Mouse (Mus musculus): ENCODE measurements at regions not wholly inside any gene's neighbourhood (a gene's known extent, or its start where the extent isn't known, plus 50 kb on each side); places are given as distances from the start of the nearest gene placed in this dataset.

DNA sequence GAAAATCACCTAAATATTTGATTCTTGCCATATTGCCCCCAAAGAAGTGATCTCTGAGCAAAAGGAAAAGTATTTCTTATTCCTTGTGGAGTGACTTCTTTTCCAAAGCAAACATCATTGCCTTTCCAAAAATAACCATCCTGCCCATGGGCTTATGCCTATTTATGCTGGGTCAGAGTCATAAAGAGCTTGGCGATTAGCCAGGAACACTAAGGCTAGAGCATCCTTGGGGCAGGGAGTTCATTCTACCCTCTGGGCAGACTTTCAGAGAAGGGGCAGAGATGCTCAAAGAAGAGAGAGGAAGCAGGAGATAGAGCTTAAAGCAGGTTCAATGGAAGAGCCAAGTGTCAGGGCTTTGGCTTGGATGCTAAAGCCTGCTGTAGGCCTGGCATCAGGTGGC is 203.1 kb upstream of the Gmds start:
- no peak for DNase-seq (ENCODE audit: low read depth, low spot score)

DNA sequence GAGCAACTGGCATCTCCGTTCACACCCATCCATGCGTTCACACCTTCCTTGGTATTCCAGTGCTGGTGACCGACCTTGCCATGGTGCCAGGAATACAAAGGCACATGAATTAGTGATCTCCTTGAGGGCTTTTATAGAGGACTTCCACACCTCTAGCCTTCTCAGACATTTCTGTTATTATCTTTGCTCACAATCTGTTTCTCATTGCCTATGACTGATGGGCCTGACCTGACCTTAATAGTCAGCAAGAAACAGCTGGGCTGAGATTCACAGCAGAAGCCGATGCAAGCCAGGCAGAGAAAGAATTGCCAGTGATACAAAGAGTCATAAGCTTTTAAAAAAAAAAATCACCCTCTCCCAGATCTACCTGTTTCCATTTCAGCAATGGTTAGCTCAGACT is 197.7 kb upstream of the Gmds start:
- DNase-seq (ENCODE audit: low read depth, low spot score): no peak

DNA sequence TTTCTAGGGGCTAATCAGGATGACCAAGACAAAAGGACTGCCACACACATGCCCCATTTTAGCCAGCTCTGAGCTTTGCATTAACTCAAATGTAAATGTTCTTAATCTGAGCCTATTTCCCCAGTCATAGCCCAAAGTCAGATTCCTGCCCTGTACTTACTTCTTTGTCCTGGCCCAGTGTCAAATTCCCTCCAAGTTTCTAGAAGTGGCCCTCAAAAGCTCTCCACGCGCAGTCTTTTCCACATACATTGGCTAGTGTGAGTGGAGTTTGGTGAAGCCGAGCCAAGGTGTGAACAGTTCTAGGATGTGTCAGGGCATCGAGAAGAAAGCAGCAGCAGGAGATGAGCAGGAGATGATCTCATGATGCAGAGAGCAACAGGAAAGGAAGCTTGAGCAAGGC is 197.1 kb upstream of the Gmds start:
- no peak for DNase-seq (ENCODE audit: low read depth, low spot score)

DNA sequence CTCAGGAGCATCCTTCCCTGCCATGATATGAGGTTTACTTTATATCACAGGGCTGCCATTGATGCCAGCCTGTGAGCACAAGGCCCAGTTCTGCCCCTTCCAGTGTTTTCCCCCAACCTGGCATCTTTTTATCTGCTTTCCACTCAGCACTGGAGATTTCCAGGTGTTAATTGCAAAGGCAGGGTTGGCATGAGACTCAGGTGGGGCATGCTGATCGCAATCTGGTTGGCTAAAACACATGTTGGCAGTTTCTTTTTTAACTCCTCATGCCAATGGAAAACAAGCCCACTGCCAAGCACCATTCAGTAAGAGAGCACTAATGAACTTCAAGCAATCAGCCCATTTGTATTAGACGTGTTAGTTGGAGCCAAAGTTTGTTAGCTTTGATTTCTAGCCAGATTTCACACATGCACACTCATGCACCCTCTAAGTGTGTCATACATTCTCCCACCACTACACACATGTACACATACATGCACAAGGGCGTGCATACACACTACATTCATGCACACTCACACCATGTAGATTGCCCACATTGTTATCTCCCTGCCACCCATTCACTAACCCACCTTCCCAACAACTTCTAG is 192.5 kb upstream of the Gmds start:
- no peak for DNase-seq (ENCODE audit: low read depth, low spot score)

DNA sequence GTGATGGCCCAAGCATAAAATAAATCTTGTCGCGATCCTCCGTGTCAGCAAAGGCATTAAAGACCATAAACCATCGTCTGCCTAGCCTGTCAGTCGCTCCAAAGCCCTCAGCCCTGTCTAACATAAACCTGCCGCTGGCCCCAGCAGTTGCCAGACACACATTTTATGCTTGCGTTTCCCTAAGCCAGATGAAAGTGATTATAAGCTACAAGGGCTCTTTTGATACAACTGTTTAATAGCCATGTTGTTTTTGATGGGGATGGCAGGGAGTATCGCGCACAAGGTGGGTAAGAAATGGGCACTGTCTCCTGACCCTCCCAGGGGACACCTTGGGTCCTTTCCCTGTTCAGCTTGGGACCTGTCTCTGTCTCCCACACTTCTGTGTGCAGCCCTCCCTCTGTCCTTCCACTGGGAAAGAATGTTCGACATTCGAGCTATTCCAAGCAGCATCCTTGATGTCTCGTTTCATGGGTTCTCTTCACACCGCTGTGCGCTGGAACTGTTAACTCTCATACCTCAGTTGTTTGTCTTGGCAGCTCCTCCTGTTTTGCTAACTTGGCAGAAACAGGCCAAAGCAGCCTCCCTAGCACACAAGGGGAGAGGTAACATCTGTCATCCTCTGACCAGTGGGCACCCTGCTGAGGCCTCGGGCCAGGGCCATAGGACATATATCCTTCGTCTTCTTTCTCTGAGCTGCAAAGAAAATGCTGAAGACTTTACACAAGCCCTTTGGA is 180.2 kb upstream of the Gmds start:
- DNase-seq (ENCODE audit: low read depth, low spot score): no peak

DNA sequence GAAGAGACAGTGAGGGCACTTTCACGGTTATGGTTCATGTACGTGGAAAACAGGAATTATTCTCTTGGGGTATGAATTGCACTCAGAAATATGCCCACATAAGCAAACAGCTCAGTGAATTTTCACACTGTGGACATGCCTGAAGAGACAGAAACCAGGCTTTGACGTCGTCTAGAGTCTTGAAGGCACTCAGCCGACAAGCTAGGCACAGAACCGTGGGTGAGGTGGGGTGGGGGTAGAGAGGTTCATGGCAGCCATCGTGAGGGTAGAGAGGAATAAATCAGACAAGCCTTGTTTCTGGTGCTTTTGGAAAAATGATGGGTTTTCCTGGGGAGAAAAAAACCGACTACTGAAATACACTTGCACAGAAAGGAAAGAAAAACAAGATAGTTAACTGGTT is 179.0 kb upstream of the Gmds start:
- DNase-seq (ENCODE audit: low read depth, low spot score): no peak

DNA sequence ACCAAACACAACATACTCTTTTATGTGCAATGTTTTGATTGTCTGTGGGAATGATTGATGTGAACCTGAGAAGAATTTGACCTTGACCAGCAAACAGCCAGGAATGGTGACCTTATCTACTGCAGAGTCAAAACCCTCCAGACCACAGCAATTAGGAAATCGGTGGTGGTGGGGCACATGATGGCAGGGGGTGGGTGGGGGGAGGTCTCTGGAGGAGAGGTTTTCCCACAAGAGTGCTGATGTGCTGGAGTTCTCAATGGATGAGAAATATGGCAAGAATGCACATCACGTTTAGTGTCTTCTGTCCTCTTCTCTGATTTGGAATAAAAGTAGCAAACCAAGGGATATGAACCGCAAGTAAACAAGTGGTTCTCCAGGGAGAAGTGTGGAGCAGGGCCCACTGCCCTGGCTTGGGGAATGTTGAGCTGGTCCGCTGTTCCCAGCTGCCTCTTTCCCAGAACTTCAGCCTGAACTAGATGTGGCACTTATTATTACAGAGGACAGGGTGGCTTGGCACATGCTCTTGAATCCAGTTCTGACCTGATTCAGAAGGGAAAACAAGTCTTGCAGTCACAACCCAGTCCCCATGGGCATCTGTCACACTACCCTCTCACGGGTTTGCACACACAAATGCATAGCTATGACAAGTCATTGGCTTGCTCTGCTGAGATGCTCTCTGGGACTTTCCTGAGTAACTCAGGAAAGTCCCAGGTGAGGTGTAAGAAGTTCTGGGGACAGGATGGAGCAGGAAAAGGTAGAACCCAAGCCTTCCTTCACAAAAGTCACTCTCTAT is 170.9 kb upstream of the Gmds start:
- DNase-seq (ENCODE audit: low read depth, low spot score): no peak

DNA sequence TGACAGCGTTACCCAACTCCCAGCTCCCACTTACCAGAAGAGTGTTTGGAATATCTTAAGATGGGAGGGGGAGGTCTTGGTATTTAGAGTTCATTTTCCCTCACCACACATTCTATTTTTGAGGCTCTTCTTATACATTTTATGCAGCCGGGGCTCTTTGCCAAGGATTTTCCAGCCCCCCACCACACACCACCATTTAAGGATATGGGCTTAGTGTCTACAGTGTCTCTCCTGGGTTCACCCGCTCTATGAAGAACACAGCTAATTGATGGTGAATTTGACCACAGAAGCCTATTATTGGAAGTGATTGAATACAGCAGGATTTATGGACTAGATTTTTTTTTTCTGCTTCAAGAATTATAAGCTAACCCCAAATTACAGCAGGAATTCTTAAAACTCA is 169.9 kb upstream of the Gmds start:
- no peak for DNase-seq (ENCODE audit: low read depth, low spot score)

DNA sequence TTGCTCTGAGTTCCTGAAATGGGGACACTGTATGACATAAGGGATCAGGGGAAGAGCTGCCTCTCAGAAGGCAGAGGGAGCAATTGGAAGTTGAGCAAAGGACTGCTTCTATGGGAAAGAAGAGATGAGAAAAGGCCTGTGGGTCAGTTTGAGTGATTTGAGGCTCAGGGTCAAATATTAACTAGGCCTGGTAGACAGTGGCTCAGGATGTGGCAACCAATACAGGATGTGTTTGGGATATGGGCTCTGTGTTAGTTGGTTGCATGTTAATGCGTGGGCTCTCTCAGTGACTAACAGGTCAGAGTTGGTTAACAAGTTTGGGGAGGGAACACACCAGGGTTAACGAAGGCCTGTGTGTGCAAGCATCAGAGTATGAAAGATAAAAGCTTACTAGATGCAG is 169.3 kb upstream of the Gmds start:
- no peak for DNase-seq (ENCODE audit: low read depth, low spot score)

DNA sequence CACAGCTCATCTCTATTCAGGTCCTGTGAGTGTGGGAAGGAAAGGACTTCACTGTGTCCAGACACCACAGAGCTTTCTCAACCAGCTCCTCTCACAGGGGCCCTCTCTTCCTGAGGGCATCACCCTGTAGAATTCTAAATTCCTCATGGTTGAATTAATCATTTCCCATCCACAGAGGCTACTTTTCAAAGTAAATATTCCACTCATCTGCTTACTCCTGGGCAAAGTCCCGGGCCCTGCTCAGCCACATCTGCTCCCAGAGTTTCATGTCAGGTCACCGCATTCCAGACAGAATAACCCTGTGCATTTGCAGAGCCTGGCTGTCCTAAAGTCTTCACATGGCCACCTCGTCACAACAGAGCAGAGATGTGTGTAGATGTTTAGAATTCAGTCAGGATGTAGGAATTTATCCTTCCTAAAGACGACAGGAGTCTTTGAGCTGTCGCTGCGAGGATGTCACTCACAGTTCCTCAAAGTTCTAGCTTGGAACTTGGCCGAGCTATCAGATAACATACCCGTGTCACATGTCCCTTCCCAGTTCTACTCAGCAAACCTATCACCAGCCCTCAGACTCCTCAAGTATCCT is 159.8 kb upstream of the Gmds start:
- DNase-seq (ENCODE audit: low read depth, low spot score): no peak

DNA sequence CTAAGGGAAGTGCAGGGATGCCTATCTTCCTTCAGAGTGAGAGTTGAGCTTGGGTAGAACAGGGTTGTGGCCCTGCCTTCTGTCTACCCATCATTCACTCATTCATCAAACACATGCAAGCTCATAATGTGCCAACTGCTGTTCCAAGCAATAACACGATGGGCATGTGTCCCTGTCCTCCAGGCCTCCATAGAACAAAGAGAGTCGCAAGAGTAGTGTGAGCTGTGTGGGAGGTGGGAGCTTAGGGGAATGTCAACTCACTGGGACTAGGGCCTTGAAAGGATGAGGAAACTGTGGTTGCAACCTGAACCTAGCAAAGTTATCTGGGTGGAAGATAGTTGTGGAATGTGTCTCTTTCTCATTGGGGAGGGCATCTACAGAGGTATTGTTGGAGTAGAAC is 157.7 kb upstream of the Gmds start:
- no peak for DNase-seq (ENCODE audit: low read depth, low spot score)

DNA sequence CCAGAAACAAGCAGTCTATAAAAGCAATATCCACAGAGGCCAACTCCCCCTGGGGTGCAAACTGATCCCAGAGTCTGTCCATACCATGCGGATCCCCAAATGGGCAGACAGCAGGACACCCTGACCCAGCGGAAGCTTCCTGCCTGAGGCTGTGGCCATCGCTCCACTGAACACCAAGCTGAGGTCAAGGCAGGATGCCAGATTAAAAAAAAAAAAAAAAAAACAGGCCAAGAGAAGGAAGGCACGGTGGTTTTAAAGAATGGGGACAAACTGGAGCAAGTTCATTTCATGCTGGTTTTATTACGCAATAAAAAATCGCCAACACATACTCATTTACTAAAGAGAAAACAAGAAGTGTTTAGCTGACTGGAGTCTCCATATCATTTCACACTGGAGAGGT is 156.5 kb upstream of the Gmds start:
- DNase-seq (ENCODE audit: low read depth, low spot score): no peak

DNA sequence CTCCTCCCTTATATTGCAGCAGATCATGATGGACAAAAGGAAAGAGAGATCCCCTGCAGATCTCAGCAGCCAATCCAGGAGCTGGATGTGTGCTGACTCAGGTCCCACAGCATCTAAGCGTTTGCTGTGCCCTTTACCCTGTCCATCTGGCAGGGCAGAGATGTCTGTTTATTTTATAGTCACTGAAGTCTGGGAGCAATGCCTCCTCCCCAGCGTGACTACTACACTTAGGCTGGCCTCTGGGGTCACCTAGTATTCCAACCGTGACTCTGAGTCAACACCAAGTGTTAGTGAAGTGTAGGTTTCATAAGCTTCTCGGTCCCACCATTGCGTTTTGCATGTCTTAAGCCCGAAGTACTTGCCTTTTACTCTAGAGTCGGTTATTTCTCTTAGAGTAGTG is 155.3 kb upstream of the Gmds start:
- no peak for DNase-seq (ENCODE audit: low read depth, low spot score)

DNA sequence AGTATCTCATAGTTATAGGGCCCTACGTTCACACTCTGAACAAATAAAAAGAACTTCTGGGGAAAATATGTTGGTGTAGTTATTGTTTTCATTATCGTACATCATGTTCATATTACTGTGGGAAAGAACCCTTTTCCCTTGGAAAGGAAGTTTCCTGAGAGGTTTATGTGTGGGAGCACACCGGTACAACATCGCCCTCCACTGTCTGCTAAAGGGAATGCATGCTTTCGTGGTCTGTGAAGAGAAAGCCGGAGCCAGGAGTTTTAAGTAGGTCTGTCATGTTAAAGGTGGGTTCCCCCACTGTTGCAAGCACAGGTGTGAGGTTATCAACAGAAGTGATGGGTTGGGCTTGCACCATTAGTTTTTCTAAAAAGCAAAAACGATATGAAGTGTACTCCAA is 154.8 kb upstream of the Gmds start:
- DNase-seq (ENCODE audit: low read depth, low spot score): peak; percentile 38

DNA sequence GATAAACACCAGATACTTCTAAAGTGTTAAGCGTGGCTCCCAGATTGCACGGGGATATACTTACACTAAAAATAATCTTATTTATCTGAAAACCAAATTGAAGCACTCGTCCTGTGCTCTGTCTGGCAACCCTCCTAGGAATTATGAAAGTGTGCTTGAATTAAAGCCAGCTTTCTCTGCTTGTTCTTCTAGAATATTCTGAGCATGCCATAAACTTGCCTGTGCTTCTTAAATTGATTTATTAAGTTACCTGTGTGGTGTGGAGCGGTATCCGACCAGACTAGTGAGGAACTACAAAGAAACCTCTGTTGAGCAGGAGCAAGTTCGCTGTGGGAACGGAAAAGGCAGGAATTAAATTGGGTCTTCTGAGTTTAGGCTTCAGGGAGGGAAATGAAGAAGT is 154.0 kb upstream of the Gmds start:
- DNase-seq (ENCODE audit: low read depth, low spot score): no peak

DNA sequence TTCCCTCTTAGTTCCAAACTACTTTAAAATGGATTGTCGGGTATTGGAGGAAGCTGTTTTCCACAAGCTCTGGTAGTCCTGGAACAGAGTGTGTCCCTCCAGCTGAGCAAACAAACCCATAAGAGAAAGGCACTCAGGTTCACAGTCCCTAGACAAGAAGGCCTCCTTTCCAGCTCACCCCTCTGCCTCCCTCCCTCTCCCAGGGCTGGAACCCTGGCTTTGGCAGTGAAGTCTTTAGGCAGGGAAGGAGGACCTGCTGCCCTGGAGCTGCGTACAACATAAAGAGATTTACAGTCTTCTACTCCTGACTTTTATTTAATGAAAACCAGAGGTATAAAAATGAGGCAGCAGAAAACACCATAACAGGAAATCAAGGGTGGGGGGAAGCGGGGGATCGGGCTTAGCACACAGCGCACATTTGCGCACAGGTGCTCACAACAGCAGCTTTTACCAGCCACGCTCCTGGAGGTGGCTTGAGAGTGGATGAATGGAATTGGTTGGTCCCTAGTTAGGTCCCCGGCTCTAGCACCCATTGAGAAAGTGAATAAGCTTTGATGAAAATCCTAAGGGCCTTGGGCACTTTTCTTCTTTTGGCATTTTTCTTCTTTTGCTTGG is 143.0 kb upstream of the Gmds start:
- no peak for DNase-seq (ENCODE audit: low read depth, low spot score)

DNA sequence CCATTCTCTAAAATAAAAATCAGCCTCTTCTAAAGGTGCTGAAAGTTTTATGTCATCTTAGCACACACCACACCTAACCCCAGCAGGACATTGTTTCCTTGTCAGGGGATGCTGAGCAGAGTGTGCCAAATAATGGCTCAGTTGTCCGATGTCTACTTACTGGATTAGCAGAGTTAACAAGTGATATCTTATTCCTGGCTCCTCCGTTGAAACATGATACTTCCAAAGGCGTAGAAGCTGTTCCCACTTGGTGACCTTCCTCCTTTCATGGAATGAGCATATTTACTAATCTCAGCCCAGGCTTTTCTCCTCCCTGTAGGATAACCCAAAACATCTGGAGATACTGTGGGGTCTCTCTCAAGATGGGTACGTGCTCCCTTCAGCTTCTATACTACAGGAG is 141.5 kb upstream of the Gmds start:
- no peak for DNase-seq (ENCODE audit: low read depth, low spot score)

DNA sequence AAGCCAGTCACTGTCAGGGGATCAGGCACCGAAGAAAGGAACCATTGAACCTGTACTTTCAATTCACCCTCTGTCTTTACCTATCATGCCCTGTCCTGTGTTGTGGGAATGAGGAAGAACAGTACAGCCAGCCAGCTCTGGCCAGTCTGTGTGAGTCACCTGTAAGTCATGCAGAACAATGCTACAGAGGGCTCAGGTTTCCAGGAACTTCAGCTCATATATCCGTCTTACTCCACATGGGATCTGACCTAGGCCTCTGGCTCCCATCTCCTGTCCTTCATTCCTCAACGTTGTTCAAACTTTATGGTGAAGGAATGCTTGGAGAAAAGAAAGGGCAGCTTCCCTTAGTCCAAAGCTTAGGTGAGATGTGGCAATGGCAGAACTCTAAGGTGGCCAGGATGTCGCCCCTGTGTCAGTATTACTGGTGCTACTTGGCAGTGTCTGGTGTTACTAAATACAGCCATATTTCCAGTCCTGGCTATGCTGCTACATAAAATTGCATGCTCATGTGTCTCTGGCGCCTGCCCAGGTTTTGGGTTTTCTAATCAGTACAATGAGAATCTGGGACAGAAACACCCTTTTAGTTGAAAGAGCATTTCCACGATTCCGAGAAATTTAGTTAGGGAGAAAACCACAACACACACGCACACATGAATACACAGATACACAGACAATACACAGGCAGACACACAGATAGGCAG is 140.7 kb upstream of the Gmds start:
- no peak for DNase-seq (ENCODE audit: low read depth, low spot score)

DNA sequence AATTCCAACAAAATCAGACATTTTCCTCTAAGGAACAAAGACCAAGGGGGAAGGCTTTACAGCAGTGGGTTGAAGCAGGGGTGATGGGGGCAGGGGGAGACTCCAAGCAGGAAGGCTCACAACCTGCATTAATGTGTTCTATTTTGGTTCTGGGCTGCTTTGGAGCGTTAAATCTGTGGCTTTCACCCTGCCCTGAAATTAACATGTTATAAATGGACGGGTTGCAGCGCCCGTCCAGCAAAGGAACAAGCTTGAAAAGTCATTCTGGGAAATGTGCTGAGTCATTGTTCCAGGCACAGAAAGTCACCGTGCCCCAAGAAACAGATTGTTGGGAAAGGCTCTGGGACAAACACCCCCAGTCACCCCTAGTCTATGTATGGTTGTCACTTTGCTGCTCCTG is 127.2 kb upstream of the Gmds start:
- peak; percentile 39 for DNase-seq (ENCODE audit: low read depth, low spot score)

DNA sequence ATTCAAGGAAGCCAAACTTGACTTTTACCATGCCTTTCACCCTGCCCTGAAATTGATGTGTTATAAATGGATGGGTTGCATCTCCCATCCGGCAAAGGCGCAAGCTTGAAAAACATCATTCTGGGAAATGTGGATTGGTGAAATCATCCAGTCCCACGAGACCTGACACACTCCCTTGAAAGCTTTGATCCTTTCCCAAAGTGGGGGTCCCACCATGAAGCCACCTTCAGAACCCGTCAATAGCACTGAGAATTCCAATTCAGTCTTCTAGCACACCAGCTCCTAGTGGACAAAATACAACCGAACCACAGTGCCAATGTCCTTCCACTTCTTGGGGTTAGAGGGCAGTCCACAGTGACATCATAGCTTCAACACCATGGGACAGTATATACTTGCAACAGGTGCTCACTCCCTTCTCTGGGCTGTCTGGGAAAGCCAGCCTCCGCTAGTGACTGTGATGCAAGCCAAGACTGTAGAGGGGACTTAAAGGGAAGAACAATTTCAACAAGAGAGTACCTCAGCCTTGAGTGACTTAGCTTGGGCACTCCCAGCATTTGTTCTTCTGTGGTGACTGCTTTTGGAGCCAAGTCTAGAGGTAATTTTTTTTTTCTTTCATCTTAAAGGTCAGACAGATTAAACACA is 126.6 kb upstream of the Gmds start:
- no peak for DNase-seq (ENCODE audit: low read depth, low spot score)
